ENCODE assay signal across 23 mouse cellular contexts in genomic region chr2:71766007-71766406, GRCm38 (mm10). TPM values are rescaled to one million over a fixed set of nuclear protein-coding genes. Genes with fewer than 3 reads are reported as not detected.
DNase-seq lines count a peak whose midpoint lies in the region; TF ChIP-seq lines count a peak whose summit lies in the region.
"Had no signal": no experiment of that assay in that cellular context is flagged by ENCODE, and none has a peak within 500 bp of the region (broad histone marks: within the 10 kb centered on the region; RNA-seq: fewer than 3 reads in every experiment).

No protein-coding gene starts in this region.

- peak; percentile 50; the same call in 1 of the 2 replicates for TF ChIP-seq EP300 in heart, adult 2 months (IDR thresholded peaks at IDR 0.05; ENCODE audit: insufficient read depth, low read depth, low read length)

- H3K79me2 ChIP-seq in heart, adult 2 months (replicated peaks; ENCODE audit: control insufficient read depth, insufficient read depth, low read length), result no peaks in the 10 kb centered on the region

- no peak overlapping the region for H3K4me3 ChIP-seq in heart, adult 2 months
- no peak overlapping the region for H3K4me3 ChIP-seq in layer of hippocampus, adult 2 months
- no peak overlapping the region for H3K4me3 ChIP-seq in cortical plate, adult 2 months (ENCODE audit: insufficient read depth, low read length)
- H3K4me3 ChIP-seq: forebrain, embryonic 10.5 days; hindbrain, embryonic 10.5 days; intestine, embryonic 15.5 days; limb, embryonic 12.5 days; midbrain, embryonic 12.5 days had no signal

- H3K27ac ChIP-seq in heart, adult 2 months, result peak overlapping the region; percentile 82
- peak overlapping the region; percentile 46; the same call in 1 of the 2 replicates for H3K27ac ChIP-seq in layer of hippocampus, adult 2 months
- peak overlapping the region; percentile 12; the same call in 1 of the 2 replicates for H3K27ac ChIP-seq in cortical plate, adult 2 months (ENCODE audit: insufficient read depth, low read length)
- H3K27ac ChIP-seq: forebrain, embryonic 10.5 days; hindbrain, embryonic 10.5 days; intestine, embryonic 15.5 days; limb, embryonic 12.5 days; midbrain, embryonic 12.5 days had no signal

- no peak for TF ChIP-seq POLR2A in heart, adult 2 months (IDR thresholded peaks at IDR 0.05; ENCODE audit: insufficient read depth, low read depth, low read length)
- TF ChIP-seq POLR2A in cortical plate, adult 2 months (IDR thresholded peaks at IDR 0.05; ENCODE audit: extremely low read depth, insufficient read depth, low read length), result no peak

- 56% methylated on average over 5 of the region's 5 CpGs for whole genome bisulfite sequencing in heart, adult 2 months

- TF ChIP-seq CTCF in heart, adult 2 months (IDR thresholded peaks at IDR 0.05), result no peak
- TF ChIP-seq CTCF in layer of hippocampus, adult 2 months (conservative IDR thresholded peaks at IDR 0.05), result no peak
- TF ChIP-seq CTCF in cortical plate, adult 2 months (IDR thresholded peaks at IDR 0.05; ENCODE audit: extremely low read depth, insufficient read depth, low read length), result no peak

- H3K4me1 ChIP-seq in heart, adult 2 months (ENCODE audit: control insufficient read depth, insufficient read depth, low read length), result peaks cover 10% of the 10 kb centered on the region
- no peaks in the 10 kb centered on the region for H3K4me1 ChIP-seq in cortical plate, adult 2 months (ENCODE audit: control insufficient read depth, insufficient read depth, low read length)
- H3K4me1 ChIP-seq: intestine, embryonic 15.5 days; limb, embryonic 12.5 days had no signal

- DNase-seq in heart, adult 2 months, result peak in 1 of 2 experiments; percentile 34
- DNase-seq in heart, postnatal 4 days, result no peak
- no peak for DNase-seq in layer of hippocampus, adult 2 months (ENCODE audit: low spot score in 2 of 2)
- no peak for DNase-seq in layer of hippocampus, adult 9-11 months
- peak; percentile 53 for DNase-seq in lung, postnatal 25 days (ENCODE audit: low spot score)
- DNase-seq in thymus, adult 18-20 months, result no peak
- DNase-seq: cerebellum, adult 11-12 months; cerebellum, postnatal 10 days; forebrain, postnatal 0 days; gastrocnemius, postnatal 25 days; kidney, adult 8-10 months; kidney, postnatal 10 days; liver, postnatal 0 days; right cerebral cortex, postnatal 14 days had no signal

- intact Hi-C loops in heart, adult 2 months (cut with DNase I), result loop anchor here (5.0 kb wide), 1 partner anchor 94 kb away; no protein-coding TSS in a partner anchor

- H3K36me3 ChIP-seq in heart, adult 2 months (ENCODE audit: control insufficient read depth, insufficient read depth, low read length), result no peaks in the 10 kb centered on the region; the same call in none of the 2 replicates
- H3K36me3 ChIP-seq: forebrain, embryonic 10.5 days; G1E; hindbrain, embryonic 10.5 days; intestine, embryonic 15.5 days; limb, embryonic 12.5 days; midbrain, embryonic 12.5 days had no signal

- no peaks in the 10 kb centered on the region for H3K27me3 ChIP-seq in heart, adult 2 months (ENCODE audit: control insufficient read depth, insufficient read depth, low read length)
- H3K27me3 ChIP-seq: CH12.LX; intestine, embryonic 15.5 days; limb, embryonic 12.5 days; midbrain, embryonic 12.5 days; Patski had no signal

- no peak overlapping the region for H3K9ac ChIP-seq in heart, adult 2 months (ENCODE audit: low read depth, low read length)
- H3K9ac ChIP-seq: forebrain, postnatal 0 days; intestine, embryonic 15.5 days; limb, embryonic 12.5 days; liver, postnatal 0 days; midbrain, embryonic 12.5 days had no signal

RNA-seq across cellular contexts. Expression of gene Itga6, which starts 20.6 kb away (rescaled TPM):
- total RNA-seq in heart, adult 2 months (2021), result 10 to 100 TPM; 45.3 to 65.8 TPM
- 31.8 and 58.9 TPM in 2 replicates for polyA plus RNA-seq in heart, adult 2 months (2012; rRNA removed)
- 100 to 1,000 TPM; 104 to 114 TPM for total RNA-seq in heart, postnatal 4 days (2021)
- total RNA-seq in layer of hippocampus, adult 2 months (2021), result 10 to 100 TPM; 21.1 to 25.8 TPM
- 23.1 and 24.2 TPM in 2 replicates for polyA plus RNA-seq in cortical plate, adult 2 months (2012; rRNA removed)

Comparison
In these comparisons a context has a peak if more than half of its experiments do, and no peak if none do; other contexts are left out.
1. H3K27ac ChIP-seq: peak in every context shown above with its lines; median percentile 82 in heart, adult 2 months; 46 in layer of hippocampus, adult 2 months; 12 in cortical plate, adult 2 months.